Mouse (Mus musculus): ENCODE data around the gene Wnt16.

DNA sequence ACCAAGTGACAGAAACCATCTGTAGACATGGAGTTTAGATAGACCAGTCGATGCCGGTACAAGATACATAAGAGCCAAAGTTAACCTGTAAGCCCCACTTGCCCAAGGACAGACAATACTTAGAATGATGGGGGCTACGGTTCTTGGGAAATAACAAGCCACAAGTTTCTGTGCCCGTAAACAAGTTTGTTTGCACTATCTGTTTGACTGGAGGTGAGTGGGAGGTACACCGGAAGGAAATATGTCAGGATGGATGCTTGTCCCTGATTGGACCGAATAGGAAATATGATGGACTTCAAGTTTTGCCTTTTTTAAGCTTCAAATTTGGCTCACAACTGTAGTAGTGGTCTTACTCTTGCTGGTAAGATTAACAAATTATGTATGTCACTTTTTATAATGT, 55.7 kb downstream of the Wnt16 start:
- TF ChIP-seq CTCF (IDR thresholded peaks at IDR 0.05; ENCODE audit: insufficient read depth, low read length): no peak
- no peak for TF ChIP-seq POLR2A (IDR thresholded peaks at IDR 0.05; ENCODE audit: borderline replicate concordance, extremely low read depth, low read depth, low read length)
